Mouse (Mus musculus): Measurements from ENCODE around the gene Gins2.

DNA sequence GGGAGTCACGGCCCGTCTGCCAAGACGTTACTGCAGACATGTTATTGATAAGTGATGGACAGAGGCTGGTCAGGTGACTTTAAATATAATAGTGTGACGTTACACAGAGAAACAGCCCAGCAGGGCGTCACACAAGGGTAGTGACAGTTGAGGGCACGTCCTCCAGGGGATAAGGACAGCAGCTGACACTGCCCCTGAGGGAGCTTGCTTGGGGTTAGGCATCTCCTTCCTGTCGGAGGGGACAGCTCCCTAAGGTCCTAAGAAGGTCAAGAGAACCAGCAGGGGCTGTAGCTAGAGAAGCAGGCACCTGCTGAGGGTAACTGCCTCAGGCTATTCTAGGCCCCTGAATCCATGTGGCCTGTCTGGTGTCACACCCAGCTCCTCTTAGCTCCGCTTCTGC lies 17.5 kb downstream of the Gins2 start:
- TF ChIP-seq POLR2A (IDR thresholded peaks at IDR 0.05; ENCODE audit: low read depth, low read length): no peak
- no peak for TF ChIP-seq CTCF (conservative IDR thresholded peaks at IDR 0.05 in 1 of 2, IDR thresholded peaks at IDR 0.05 in 1 of 2; ENCODE audit: low read depth in 2 of 2, low read length in 2 of 2)
- TF ChIP-seq ZC3H11A (IDR thresholded peaks at IDR 0.05; ENCODE audit: low read depth, low read length): no peak
- no peak for TF ChIP-seq MAX (IDR thresholded peaks at IDR 0.05; ENCODE audit: low read length)
- no peak for TF ChIP-seq TBP (conservative IDR thresholded peaks at IDR 0.05; ENCODE audit: low read depth, low read length)
- TF ChIP-seq ELF1 (IDR thresholded peaks at IDR 0.05; ENCODE audit: low read depth, low read length): no peak
- TF ChIP-seq PAX5 (IDR thresholded peaks at IDR 0.05; ENCODE audit: low read length): no peak
- TF ChIP-seq MAFK (IDR thresholded peaks at IDR 0.05; ENCODE audit: insufficient replicate concordance, low read length): no peak
- no peak for TF ChIP-seq POLR2AphosphoS2 (IDR thresholded peaks at IDR 0.05; ENCODE audit: low read depth, low read length)
- no peak for TF ChIP-seq EP300 (IDR thresholded peaks at IDR 0.05; ENCODE audit: low read length)
- no peak for TF ChIP-seq ZKSCAN1 (IDR thresholded peaks at IDR 0.05; ENCODE audit: borderline replicate concordance, low read depth, low read length)
- no peak for TF ChIP-seq IRF4 (IDR thresholded peaks at IDR 0.05; ENCODE audit: low read depth, low read length)
- TF ChIP-seq ETS1 (conservative IDR thresholded peaks at IDR 0.05; ENCODE audit: low read depth, low read length): no peak

Data from CH12.LX (cell line).